Mouse (Mus musculus): Measurements from ENCODE around the gene Tnk2. TPM values are rescaled to one million over a fixed set of nuclear protein-coding genes. Genes with fewer than 3 reads are reported as not detected.
"Not testable (repeated sequence)": the region's sequence is repeated elsewhere in the genome, so short reads cannot be mapped to it uniquely, and the experiment has no call there.

Gene Tnk2
- polyA plus RNA-seq, 1 experiment from 2014 or later: 6.6 TPM

DNA sequence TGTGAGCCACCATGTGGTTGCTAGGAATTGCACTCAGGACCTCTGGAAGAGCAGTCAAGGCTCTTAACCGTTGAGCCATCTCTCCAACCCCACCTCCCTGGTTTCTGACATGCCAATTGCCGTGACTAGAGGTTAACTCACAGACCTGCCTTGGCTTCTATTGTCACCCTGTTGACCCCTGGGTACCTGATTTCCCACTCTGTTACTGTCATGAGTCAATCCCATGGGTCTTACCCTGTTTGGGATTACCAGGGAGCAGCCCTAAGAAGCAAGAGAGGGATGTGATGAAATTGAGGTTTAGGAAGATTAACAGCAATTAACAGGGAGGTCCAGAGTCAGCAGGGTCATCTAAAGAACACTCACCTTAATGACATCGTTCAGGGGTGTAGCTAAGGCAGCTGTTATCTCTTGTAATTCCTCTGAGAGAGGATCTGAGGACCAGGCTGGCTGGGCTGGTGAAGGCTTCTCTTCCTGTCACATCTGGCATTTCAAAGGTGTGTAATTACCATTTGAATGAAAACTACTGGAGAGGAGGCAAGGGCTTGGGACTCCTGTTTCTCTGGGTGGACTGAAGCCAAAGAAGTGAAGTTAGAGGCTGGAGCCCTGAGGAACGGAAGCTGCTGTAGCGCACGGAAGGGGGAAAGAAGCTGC lies 6.7 kb upstream of the Tnk2 start:
- Histone ChIP-seq H3K9me3 (replicated peaks) (no peaks in the 10 kb centered on the region), H3K4me1 (peaks cover 10% of the 10 kb centered on the region)
- no peak for ATAC-seq

DNA sequence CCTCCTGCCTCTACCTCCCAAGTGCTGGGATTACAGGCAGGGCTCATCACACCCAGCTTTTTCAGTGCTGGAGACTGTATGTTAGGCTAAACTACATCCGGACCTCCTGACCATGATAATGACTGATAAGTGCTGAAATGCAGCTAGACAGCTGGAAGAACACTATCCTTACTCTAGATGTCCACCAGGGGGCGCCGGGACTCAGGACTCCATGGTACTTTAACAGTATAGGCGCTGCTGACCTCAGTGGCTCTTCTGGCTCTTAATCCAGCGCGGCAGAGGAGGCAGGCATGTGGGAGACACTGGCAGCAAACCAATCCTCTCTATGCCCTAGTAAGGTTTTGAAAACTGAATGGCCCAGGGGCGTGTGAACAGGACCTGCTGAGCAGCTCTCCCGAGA lies 5.2 kb upstream of the Tnk2 start:
- Histone ChIP-seq H3K9ac (no peak overlapping the region), H3K4me3 (no peak overlapping the region), H3K27me3 (replicated peaks) (peaks cover 7% of the 10 kb centered on the region), H3K36me3 (peaks cover 5% of the 10 kb centered on the region; the same call in 1 of the 2 replicates), H3K27ac (no peak overlapping the region), H3K4me1 (peaks cover 19% of the 10 kb centered on the region), H3K4me2 (no peak overlapping the region; the same call in 1 of the 2 replicates), H3K9me3 (replicated peaks) (no peaks in the 10 kb centered on the region)
- ATAC-seq: peak; percentile 76
- WGBS (ENCODE audit: insufficient replicate concordance): 10% methylated on average over 8 of the region's 8 CpGs

More for the DNA sequence above, 6.7 kb upstream of the Tnk2 start:
- H3K4me3 ChIP-seq: no peak overlapping the region
- H3K27me3 ChIP-seq (replicated peaks): peaks cover 7% of the 10 kb centered on the region
- WGBS (ENCODE audit: insufficient replicate concordance): 30% methylated on average over 6 of the region's 6 CpGs
- H3K27ac ChIP-seq: no peak overlapping the region
- no peak overlapping the region for H3K4me2 ChIP-seq
- no peak overlapping the region for H3K9ac ChIP-seq
- H3K36me3 ChIP-seq: peaks cover 19% of the 10 kb centered on the region

DNA sequence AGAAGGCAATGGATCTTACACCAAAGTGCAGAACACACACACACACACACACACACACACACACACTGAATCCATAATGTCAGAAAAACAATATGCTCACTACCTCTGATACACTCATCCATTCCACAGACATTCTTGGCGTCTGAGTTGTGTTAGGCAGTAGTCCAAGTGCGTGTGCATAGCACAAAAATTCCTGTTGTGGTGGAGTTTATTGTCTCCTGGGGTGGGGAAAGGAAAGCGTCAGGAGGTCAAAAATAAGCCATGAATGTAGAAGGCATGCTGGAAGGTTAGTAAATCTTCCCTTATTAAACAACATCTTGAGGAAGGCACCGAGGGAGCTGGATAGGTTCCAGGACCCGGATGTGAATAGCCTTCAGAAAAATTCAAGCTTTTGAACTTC lies 3.6 kb upstream of the Tnk2 start:
- H3K27ac ChIP-seq: no peak overlapping the region
- H3K27me3 ChIP-seq (replicated peaks): peaks cover 7% of the 10 kb centered on the region
- H3K4me3 ChIP-seq: no peak overlapping the region
- ATAC-seq: no peak
- H3K9me3 ChIP-seq (replicated peaks): no peaks in the 10 kb centered on the region
- no peaks in the 10 kb centered on the region for H3K36me3 ChIP-seq
- H3K9ac ChIP-seq: no peak overlapping the region
- H3K4me1 ChIP-seq: peaks cover 29% of the 10 kb centered on the region
- 77% methylated on average over 5 of the region's 5 CpGs for WGBS (ENCODE audit: insufficient replicate concordance)
- no peak overlapping the region for H3K4me2 ChIP-seq

DNA sequence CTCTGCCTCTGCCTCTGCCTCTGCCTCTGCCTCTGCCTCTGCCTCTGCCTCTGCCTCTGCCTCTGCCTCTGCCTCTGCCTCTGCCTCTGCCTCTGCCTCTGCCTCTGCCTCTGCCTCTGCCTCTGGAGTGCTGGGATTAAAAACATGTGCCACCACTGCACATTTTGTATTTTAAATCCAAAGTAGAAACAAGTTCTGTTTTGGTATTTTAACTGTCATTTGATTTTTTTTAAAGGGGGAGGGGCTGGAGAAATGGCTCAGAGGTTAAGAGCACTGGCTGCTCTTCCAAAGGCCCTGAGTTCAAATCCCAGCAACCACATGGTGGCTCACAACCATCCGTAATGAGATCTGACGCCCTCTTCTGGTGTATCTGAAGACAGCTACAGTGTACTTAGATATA lies 3.0 kb upstream of the Tnk2 start:
- WGBS (ENCODE audit: insufficient replicate concordance): 57% methylated on average over 2 of the region's 2 CpGs
- not testable (repeated sequence) for H3K9me3 ChIP-seq (replicated peaks); ATAC-seq; H3K27ac ChIP-seq; H3K4me2 ChIP-seq; H3K9ac ChIP-seq; H3K4me3 ChIP-seq; H3K36me3 ChIP-seq; H3K27me3 ChIP-seq (replicated peaks)
- H3K4me1 ChIP-seq: peaks cover 35% of the 10 kb centered on the region

DNA sequence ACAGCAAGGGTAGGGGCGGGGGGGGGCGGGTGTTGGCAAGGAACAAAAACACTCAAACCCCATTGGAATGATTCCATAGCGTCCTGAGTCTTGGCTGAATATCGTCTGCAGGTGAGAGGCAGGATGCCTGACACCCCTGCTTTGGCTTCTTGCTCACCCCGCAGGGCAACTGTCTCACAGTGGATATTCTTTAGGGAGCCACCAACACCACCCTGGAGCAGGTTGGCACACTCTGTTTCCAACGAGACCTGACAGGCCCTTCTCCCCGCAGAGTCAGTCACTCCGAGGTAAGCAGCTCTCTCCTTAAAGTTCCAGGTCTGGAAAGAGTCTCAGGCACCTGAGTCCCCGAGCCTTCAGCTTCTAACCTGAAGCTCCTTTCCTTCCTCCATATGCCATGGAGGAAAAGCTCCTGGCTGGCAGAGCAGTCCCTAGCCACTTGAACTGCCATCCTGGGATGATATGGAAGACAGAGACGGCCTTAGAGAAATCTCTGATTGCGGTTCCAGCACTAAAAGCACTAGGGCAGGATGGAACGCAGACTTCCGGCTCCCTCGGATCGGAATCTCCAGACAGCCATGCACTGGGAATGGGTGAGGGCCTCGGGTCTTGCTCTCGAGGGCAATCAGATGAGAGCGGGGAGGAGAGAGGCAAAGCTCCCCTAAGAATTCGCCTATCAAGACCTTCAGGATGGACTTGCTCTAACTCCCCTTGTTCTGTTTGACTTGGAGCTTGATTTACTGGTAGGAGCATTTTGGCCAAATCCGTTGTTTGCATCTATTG lies 2.0 kb upstream of the Tnk2 start:
- Histone ChIP-seq H3K9ac (no peak overlapping the region), H3K27ac (no peak overlapping the region), H3K4me2 (no peak overlapping the region), H3K36me3 (no peaks in the 10 kb centered on the region), H3K9me3 (replicated peaks) (no peaks in the 10 kb centered on the region), H3K4me3 (no peak overlapping the region), H3K27me3 (replicated peaks) (peaks cover 7% of the 10 kb centered on the region), H3K4me1 (peaks cover 44% of the 10 kb centered on the region)
- no peak for ATAC-seq
- 64% methylated on average over 18 of the region's 20 CpGs for WGBS (ENCODE audit: insufficient replicate concordance)

DNA sequence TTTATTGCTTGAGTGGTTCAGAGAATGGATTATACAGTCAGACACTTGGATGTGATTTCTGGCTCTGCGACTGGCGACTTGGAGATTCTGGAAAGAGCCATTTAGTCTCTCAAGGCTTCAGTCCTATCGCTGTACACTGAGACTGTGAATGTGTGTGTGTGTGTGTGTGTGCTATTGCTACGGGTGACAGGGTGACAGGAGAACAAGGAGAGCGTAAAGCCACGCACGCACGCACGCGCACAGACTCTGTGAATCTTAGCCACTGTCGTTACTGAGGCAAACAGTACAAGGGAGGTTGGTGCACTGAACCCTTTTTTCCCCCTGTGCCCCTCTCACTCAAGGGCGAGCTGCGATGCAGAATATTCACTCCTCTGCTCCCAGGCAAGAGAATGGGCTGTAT lies 1.4 kb upstream of the Tnk2 start:
- peaks cover 50% of the 10 kb centered on the region for H3K4me1 ChIP-seq
- no peak overlapping the region for H3K4me3 ChIP-seq
- 67% methylated on average over 13 of the region's 13 CpGs for WGBS (ENCODE audit: insufficient replicate concordance)
- no peak overlapping the region for H3K27ac ChIP-seq
- H3K27me3 ChIP-seq (replicated peaks): peaks cover 5% of the 10 kb centered on the region
- no peaks in the 10 kb centered on the region for H3K36me3 ChIP-seq
- no peak overlapping the region for H3K4me2 ChIP-seq
- H3K9ac ChIP-seq: no peak overlapping the region
- ATAC-seq: no peak
- H3K9me3 ChIP-seq (replicated peaks): no peaks in the 10 kb centered on the region

DNA sequence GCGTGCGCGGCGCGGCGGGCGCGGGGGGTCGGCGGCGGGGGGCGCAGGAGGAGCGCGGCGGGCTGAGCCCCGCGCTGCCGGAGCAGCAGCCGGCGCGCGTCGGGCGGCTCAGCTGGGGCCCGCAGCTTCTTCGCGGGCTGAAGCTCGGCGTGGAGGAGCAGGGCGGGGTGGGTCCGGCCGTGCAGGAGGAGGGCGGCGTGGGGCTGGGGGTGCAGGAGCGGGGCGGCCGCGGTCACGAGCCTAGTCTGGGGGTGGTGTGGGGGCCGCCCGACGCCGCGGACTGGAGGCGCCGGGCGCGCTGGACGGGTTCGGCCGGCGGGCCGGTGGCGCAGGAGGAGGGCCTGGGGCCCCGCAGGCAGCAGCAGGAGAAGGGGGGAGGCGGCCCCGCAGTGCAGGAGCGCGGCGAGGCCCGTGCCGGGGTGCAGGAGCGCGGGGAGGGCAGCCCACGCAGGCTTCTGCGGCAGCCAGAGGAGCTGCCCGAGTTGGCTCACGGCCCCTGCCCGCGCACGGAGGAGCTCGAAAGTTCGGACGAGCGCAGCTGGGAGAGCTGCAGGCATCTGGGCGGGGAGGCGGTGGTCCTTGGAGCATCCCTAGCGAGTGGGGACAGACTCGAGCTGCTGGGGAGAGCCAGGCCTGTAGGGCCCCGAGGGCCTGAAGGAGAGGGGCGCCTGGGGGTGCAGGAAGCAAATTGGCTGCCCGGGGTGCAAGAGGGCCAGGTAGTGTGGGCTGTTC lies 561 bp downstream of the Tnk2 start:
- 1% methylated on average over 69 of the region's 82 CpGs for WGBS (ENCODE audit: insufficient replicate concordance)
- Histone ChIP-seq H3K9me3 (replicated peaks) (no peaks in the 10 kb centered on the region), H3K27ac (peak overlapping the region; percentile 87), H3K4me2 (peak overlapping the region; percentile 100), H3K9ac (peak overlapping the region; percentile 94), H3K4me3 (peak overlapping the region; percentile 92), H3K4me1 (peaks cover 47% of the 10 kb centered on the region), H3K36me3 (peaks cover 2% of the 10 kb centered on the region; the same call in 1 of the 2 replicates), H3K27me3 (replicated peaks) (no peaks in the 10 kb centered on the region; the same call in 1 of the 2 replicates)
- ATAC-seq: peak; percentile 46

DNA sequence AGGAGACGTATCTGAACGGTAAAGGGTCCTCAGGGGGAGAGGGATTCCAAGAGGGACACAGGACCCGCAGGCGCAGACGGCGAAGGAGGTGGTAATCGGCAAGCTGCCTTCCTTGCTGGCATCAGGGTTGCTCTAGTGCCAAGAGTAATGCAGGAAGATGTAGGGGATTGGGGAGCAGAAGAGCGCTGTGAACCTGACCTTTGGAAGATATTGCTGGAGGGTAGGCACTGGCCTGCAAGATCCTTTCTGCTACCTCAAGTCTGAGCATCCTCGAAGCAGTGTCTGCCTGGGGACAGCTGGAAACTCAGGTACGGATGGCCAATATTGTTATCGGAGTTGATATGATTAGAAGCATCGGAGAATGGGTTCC lies 1.1 kb downstream of the Tnk2 start:
- peak overlapping the region; percentile 100 for H3K4me2 ChIP-seq
- peaks cover 2% of the 10 kb centered on the region; the same call in 1 of the 2 replicates for H3K36me3 ChIP-seq
- ATAC-seq: no peak
- peaks cover 47% of the 10 kb centered on the region for H3K4me1 ChIP-seq
- H3K27me3 ChIP-seq (replicated peaks): no peaks in the 10 kb centered on the region; the same call in 1 of the 2 replicates
- no peaks in the 10 kb centered on the region for H3K9me3 ChIP-seq (replicated peaks)
- 14% methylated on average over 12 of the region's 12 CpGs for WGBS (ENCODE audit: insufficient replicate concordance)
- H3K27ac ChIP-seq: peak overlapping the region; percentile 87
- H3K9ac ChIP-seq: peak overlapping the region; percentile 94
- H3K4me3 ChIP-seq: peak overlapping the region; percentile 92

DNA sequence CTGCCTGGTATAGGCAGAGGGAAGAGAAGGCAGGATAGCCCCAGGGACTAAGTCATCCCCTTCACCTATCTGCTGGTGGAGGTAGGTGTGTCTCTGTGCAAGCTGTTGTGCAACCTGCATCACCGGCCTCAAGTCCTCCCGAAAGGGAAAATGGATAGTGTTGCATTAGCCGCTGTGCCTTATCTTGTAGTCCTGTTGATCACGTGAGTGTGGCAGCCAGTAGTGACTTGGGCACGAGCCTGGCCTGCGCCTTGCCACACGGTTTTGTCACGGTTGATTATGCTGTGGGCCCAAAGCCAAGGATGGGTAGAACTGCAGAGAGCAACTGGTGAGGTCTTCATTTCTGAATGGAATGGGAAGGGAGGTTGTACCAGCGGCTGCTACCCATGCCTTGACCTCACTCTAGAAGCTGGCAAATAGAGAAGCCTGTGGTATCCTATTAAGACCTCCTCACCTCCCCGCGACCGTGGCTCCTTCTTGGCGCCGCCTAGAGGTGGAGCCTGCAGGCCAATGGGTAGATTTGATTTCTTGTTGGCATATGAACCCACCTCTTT lies 1.8 kb downstream of the Tnk2 start:
- Histone ChIP-seq H3K27ac (peak overlapping the region; percentile 87), H3K4me2 (peak overlapping the region; percentile 100), H3K36me3 (peaks cover 2% of the 10 kb centered on the region; the same call in 1 of the 2 replicates), H3K4me3 (peak overlapping the region; percentile 92), H3K9ac (peak overlapping the region; percentile 94), H3K4me1 (peaks cover 47% of the 10 kb centered on the region), H3K27me3 (replicated peaks) (no peaks in the 10 kb centered on the region; the same call in 1 of the 2 replicates), H3K9me3 (replicated peaks) (no peaks in the 10 kb centered on the region)
- 7% methylated on average over 14 of the region's 14 CpGs for whole genome bisulfite sequencing (ENCODE audit: insufficient replicate concordance)
- peak; percentile 87 for ATAC-seq

DNA sequence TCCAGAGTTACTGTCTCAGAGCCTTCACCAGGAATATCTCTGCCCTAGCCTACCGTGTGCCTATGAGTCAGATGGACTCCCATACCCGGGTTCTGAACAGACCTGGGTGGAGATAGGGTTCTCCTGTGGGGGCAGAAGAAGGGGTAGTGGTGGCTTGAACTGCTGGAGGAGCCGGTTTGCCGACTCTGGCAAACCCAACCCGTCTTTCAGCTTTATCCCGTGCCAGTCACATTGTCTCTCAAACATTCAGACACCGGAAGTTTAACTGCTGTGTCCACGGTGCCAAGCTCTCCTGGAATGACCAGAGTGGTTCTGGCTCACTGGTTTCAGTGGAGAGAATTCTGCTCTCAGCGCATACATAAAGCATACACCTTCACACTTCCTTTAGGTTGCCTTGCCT lies 2.3 kb downstream of the Tnk2 start:
- ATAC-seq: no peak
- Histone ChIP-seq H3K9ac (peak overlapping the region; percentile 94; the same call in 1 of the 2 replicates), H3K4me3 (peak overlapping the region; percentile 92), H3K4me2 (peak overlapping the region; percentile 100), H3K27me3 (replicated peaks) (no peaks in the 10 kb centered on the region; the same call in 1 of the 2 replicates), H3K36me3 (peaks cover 6% of the 10 kb centered on the region; the same call in 1 of the 2 replicates), H3K9me3 (replicated peaks) (no peaks in the 10 kb centered on the region), H3K27ac (peak overlapping the region; percentile 45; the same call in 1 of the 2 replicates), H3K4me1 (peaks cover 51% of the 10 kb centered on the region)
- WGBS (ENCODE audit: insufficient replicate concordance): 78% methylated on average over 9 of the region's 9 CpGs

DNA sequence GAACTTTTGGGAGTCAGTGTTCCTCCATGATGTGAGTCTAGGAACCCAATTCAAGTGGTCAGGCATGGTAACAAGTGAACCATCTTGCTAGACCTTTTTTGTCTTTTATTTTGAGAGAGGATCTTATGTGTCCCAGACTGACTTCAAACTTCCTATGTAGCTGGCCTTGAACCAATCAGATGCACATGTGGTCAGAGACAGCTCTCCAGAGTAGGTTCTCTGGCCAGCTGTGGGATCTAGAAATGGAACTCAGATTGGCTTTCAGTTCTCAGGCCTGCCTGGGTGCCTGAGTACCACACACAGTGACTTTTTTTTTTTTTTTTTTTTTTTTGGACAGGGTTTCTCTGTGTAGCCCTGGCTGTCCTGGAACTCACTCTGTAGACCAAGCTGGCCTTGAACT lies 4.0 kb downstream of the Tnk2 start:
- Histone ChIP-seq H3K36me3 (peaks cover 6% of the 10 kb centered on the region; the same call in 1 of the 2 replicates), H3K9me3 (replicated peaks) (no peaks in the 10 kb centered on the region), H3K9ac (no peak overlapping the region), H3K4me2 (no peak overlapping the region), H3K4me1 (peaks cover 55% of the 10 kb centered on the region), H3K4me3 (no peak overlapping the region), H3K27ac (no peak overlapping the region), H3K27me3 (replicated peaks) (no peaks in the 10 kb centered on the region)
- ATAC-seq: no peak

Data from liver, embryonic 12.5 days (tissue).